In genomic region chr2:155011086-155011656, GRCm38 (mm10) we compare ENCODE assay signal across 16 mouse cellular contexts. TPM values are rescaled to one million over a fixed set of nuclear protein-coding genes. Genes with fewer than 3 reads are reported as not detected.
DNase-seq lines count a peak whose midpoint lies in the region; ATAC-seq lines count a peak whose summit lies in the region.
"Had no signal": no experiment of that assay in that cellular context is flagged by ENCODE, and none has a peak within 500 bp of the region (broad histone marks: within the 10 kb centered on the region; RNA-seq: fewer than 3 reads in every experiment).

No protein-coding gene starts in this region.

- H3K4me1 ChIP-seq in embryonic facial prominence, embryonic 14.5 days (ENCODE audit: control insufficient read depth, insufficient read depth, low read length) = peaks cover 3% of the 10 kb centered on the region; the same call in 1 of the 2 replicates
- H3K4me1 ChIP-seq in embryonic facial prominence, embryonic 10.5 days = peaks cover 12% of the 10 kb centered on the region
- no peaks in the 10 kb centered on the region for H3K4me1 ChIP-seq in intestine, embryonic 15.5 days (replicated peaks)
- H3K4me1 ChIP-seq: forebrain, embryonic 13.5 days had no signal

- DNase-seq in embryonic facial prominence, embryonic 14.5 days (ENCODE audit: low spot score) = peak; percentile 6
- DNase-seq in embryonic facial prominence, embryonic 10.5 days (ENCODE audit: low spot score) = no peak
- peak; percentile 41 for DNase-seq in NIH3T3 (ENCODE audit: low read depth)
- peak; percentile 52 for DNase-seq in thymus, postnatal 25 days
- DNase-seq in frontal cortex, postnatal 36 days (ENCODE audit: low spot score in 2 of 2) = no peak
- no peak for DNase-seq in heart, postnatal 25 days (ENCODE audit: low spot score)
- DNase-seq: cerebellum, adult 9-11 months; gastrocnemius, adult 2 months; kidney, adult 2 months; left cerebral cortex, postnatal 4 days had no signal

- H3K27me3 ChIP-seq in embryonic facial prominence, embryonic 14.5 days (replicated peaks; ENCODE audit: control insufficient read depth, insufficient read depth, low read length) = no peaks in the 10 kb centered on the region
- peaks cover 24% of the 10 kb centered on the region for H3K27me3 ChIP-seq in embryonic facial prominence, embryonic 10.5 days (replicated peaks; ENCODE audit: low read depth, poor library complexity, severe bottlenecking)
- H3K27me3 ChIP-seq in intestine, embryonic 15.5 days (replicated peaks) = no peaks in the 10 kb centered on the region
- H3K27me3 ChIP-seq: embryonic facial prominence, embryonic 12.5 days had no signal

- no peaks in the 10 kb centered on the region for H3K36me3 ChIP-seq in embryonic facial prominence, embryonic 14.5 days (ENCODE audit: control insufficient read depth, insufficient read depth, low read length)
- no peaks in the 10 kb centered on the region for H3K36me3 ChIP-seq in embryonic facial prominence, embryonic 10.5 days (replicated peaks)
- no peaks in the 10 kb centered on the region for H3K36me3 ChIP-seq in intestine, embryonic 15.5 days
- H3K36me3 ChIP-seq: embryonic facial prominence, embryonic 12.5 days had no signal

- no peak overlapping the region for H3K9ac ChIP-seq in embryonic facial prominence, embryonic 14.5 days (ENCODE audit: low read depth, low read length)
- H3K9ac ChIP-seq in intestine, embryonic 15.5 days = no peak overlapping the region
- H3K9ac ChIP-seq: embryonic facial prominence, embryonic 12.5 days; forebrain, embryonic 13.5 days had no signal

- no peak overlapping the region for H3K4me3 ChIP-seq in embryonic facial prominence, embryonic 14.5 days (ENCODE audit: low read depth, low read length)
- H3K4me3 ChIP-seq in embryonic facial prominence, embryonic 10.5 days = no peak overlapping the region
- no peak overlapping the region for H3K4me3 ChIP-seq in intestine, embryonic 15.5 days (replicated peaks)
- H3K4me3 ChIP-seq: embryonic facial prominence, embryonic 12.5 days; forebrain, embryonic 13.5 days; gastrocnemius, adult 2 months had no signal

- H3K27ac ChIP-seq in embryonic facial prominence, embryonic 14.5 days (replicated peaks; ENCODE audit: low read depth, low read length) = no peak overlapping the region
- no peak overlapping the region for H3K27ac ChIP-seq in embryonic facial prominence, embryonic 10.5 days (replicated peaks)
- H3K27ac ChIP-seq in intestine, embryonic 15.5 days = no peak overlapping the region
- H3K27ac ChIP-seq: embryonic facial prominence, embryonic 12.5 days; forebrain, embryonic 13.5 days; gastrocnemius, adult 2 months had no signal

- no peak overlapping the region for H3K4me2 ChIP-seq in embryonic facial prominence, embryonic 14.5 days (ENCODE audit: low read depth, low read length)
- no peak overlapping the region for H3K4me2 ChIP-seq in intestine, embryonic 15.5 days (replicated peaks)
- H3K4me2 ChIP-seq: embryonic facial prominence, embryonic 12.5 days; forebrain, embryonic 13.5 days; heart, embryonic 11.5 days had no signal

- H3K9me3 ChIP-seq in embryonic facial prominence, embryonic 14.5 days (ENCODE audit: control insufficient read depth, low read length) = no peaks in the 10 kb centered on the region
- no peaks in the 10 kb centered on the region for H3K9me3 ChIP-seq in embryonic facial prominence, embryonic 10.5 days
- no peaks in the 10 kb centered on the region for H3K9me3 ChIP-seq in intestine, embryonic 15.5 days
- H3K9me3 ChIP-seq: embryonic facial prominence, embryonic 12.5 days; forebrain, embryonic 13.5 days had no signal

- WGBS in embryonic facial prominence, embryonic 14.5 days = 46% methylated on average over 3 of the region's 3 CpGs
- WGBS in embryonic facial prominence, embryonic 10.5 days = 48% methylated on average over 3 of the region's 3 CpGs
- 44% methylated on average over 3 of the region's 3 CpGs for WGBS in intestine, embryonic 15.5 days

- intact Hi-C loops in heart, postnatal 25 days (cut with DNase I) = no loop called here

- no peak for ATAC-seq in embryonic facial prominence, embryonic 14.5 days (ENCODE audit: low read depth)
- ATAC-seq in megakaryocyte, adult 5-6 weeks (ENCODE audit: poor library complexity, severe bottlenecking) = peak; percentile 51
- no peak for ATAC-seq in intestine, embryonic 15.5 days
- ATAC-seq: forebrain, embryonic 13.5 days had no signal

RNA-seq across cellular contexts. Expression of gene Gm14226, which starts 6.9 kb away (rescaled TPM):
- polyA plus RNA-seq in embryonic facial prominence, embryonic 14.5 days (2014; fragmentation: Nextera tagmentation; extraction: Ambion mirVana) = 2.9 and 3.1 TPM in 2 replicates
- polyA plus RNA-seq in embryonic facial prominence, embryonic 10.5 days (2016; fragmentation: Nextera tagmentation; extraction: Ambion mirVana) = 0.88 and 1.3 TPM in 2 replicates
- not detected in 2 replicates for total RNA-seq in megakaryocyte, adult 5-6 weeks (2015)
- not detected in 2 replicates for total RNA-seq in megakaryocyte, adult 5-6 weeks (2017)
- 2.3 and 2.7 TPM in 2 replicates for polyA plus RNA-seq in intestine, embryonic 15.5 days (2015; fragmentation: Nextera tagmentation; extraction: Ambion mirVana)
- total RNA-seq in heart, postnatal 25 days (2021) = under 1 TPM; 0.13 to 0.17 TPM
- total RNA-seq: CH12.LX; gastrocnemius, adult 2 months had no signal

Comparison
In these comparisons a context has a peak if more than half of its experiments do, and no peak if none do; other contexts are left out.
1. DNase-seq: peak in embryonic facial prominence, embryonic 14.5 days (single experiment), NIH3T3 (single experiment) and thymus, postnatal 25 days (single experiment); none in embryonic facial prominence, embryonic 10.5 days (single experiment), frontal cortex, postnatal 36 days (0 of 2) and heart, postnatal 25 days (single experiment).